In the genomic region with DNA sequence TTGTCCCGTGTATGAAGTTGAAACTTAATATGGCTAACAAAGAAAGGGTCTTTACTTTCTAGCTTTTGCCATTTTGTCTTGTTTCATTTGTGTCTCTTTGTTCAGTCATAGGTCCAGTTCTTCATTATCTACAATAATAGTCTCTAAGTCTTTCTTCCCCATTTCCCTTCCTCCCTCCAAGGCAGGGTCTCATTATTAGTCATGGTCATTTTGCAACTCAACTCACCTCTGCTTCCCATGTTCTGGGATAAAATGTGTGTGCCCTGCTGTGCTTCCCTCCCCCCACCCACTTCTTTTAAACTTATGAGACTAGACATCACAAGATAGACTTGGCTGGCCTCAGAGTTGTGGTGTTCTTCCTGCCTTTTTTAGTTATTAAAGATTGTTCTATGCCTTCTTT, we compare ENCODE assay signal across 21 mouse cellular contexts. TPM values are rescaled to one million over a fixed set of nuclear protein-coding genes. Genes with fewer than 3 reads are reported as not detected.
A peak's percentile ranks its signal among the peaks of the same experiment; 100 is the strongest.
DNase-seq lines count a peak whose midpoint lies in the region; ATAC-seq and TF ChIP-seq lines count a peak whose summit lies in the region.
"Had no signal": no experiment of that assay in that cellular context is flagged by ENCODE, and none has a peak within 500 bp of the region (broad histone marks: within the 10 kb centered on the region; RNA-seq: fewer than 3 reads in every experiment).

No protein-coding gene starts in this region.

- in situ Hi-C loops in CH12.LX (cut with MboI; ENCODE audit: low pct_ligation_motif_present, low pct_unique_long_range_greater_than_20kb, low sequenced_read_pairs), result no loop called here

- no peak for TF ChIP-seq POLR2A in CH12.LX (IDR thresholded peaks at IDR 0.05; ENCODE audit: low read depth, low read length)

- no peak overlapping the region for H3K9ac ChIP-seq in CH12.LX (ENCODE audit: insufficient read depth, low read depth)
- H3K9ac ChIP-seq: embryonic facial prominence, embryonic 12.5 days; forebrain, embryonic 13.5 days; forebrain, embryonic 15.5 days; forebrain, postnatal 0 days had no signal

- peak; percentile 83 for ATAC-seq in granulocyte monocyte progenitor cell, adult 5-6 weeks (replicated peaks; ENCODE audit: poor library complexity, severe bottlenecking)
- ATAC-seq: CD4-positive, CD25-positive, alpha-beta regulatory T cell, adult 4 months; forebrain, embryonic 13.5 days; forebrain, embryonic 15.5 days; forebrain, postnatal 0 days had no signal

- peaks cover 34% of the 10 kb centered on the region for H3K79me2 ChIP-seq in CH12.LX (replicated peaks; ENCODE audit: control insufficient read depth, extremely low read depth, insufficient read depth, poor library complexity, severe bottlenecking)

- no peak overlapping the region for H3K4me3 ChIP-seq in CH12.LX (replicated peaks in 1 of 3; ENCODE audit: low read depth in 2 of 3, low read length in 2 of 3, poor library complexity in 1 of 3)
- H3K4me3 ChIP-seq: embryonic facial prominence, embryonic 10.5 days; embryonic facial prominence, embryonic 12.5 days; forebrain, embryonic 13.5 days; forebrain, embryonic 15.5 days had no signal

- peaks cover 0 to 20% of the 10 kb centered on the region in 2 experiments for H3K36me3 ChIP-seq in CH12.LX (replicated peaks in 1 of 2; ENCODE audit: control insufficient read depth in 1 of 2, insufficient read depth in 1 of 2, low read length in 1 of 2)
- no peaks in the 10 kb centered on the region for H3K36me3 ChIP-seq in splenic B cell, adult 2 months (ENCODE audit: control insufficient read depth, insufficient read depth, low read length, poor library complexity, severe bottlenecking)
- H3K36me3 ChIP-seq: embryonic facial prominence, embryonic 12.5 days; forebrain, embryonic 15.5 days had no signal

- no peak overlapping the region for H3K27ac ChIP-seq in CH12.LX (ENCODE audit: insufficient read depth, low read depth)
- H3K27ac ChIP-seq: embryonic facial prominence, embryonic 10.5 days; embryonic facial prominence, embryonic 12.5 days; forebrain, embryonic 13.5 days; forebrain, embryonic 15.5 days had no signal

- TF ChIP-seq RAD21 in CH12.LX (IDR thresholded peaks at IDR 0.05; ENCODE audit: low read depth, low read length), result no peak

- DNase-seq in CH12.LX (ENCODE audit: extremely low read depth), result peak; percentile 24
- DNase-seq in splenic B cell, adult 2 months (ENCODE audit: low read depth, low spot score), result peak; percentile 8
- no peak for DNase-seq in cerebellum, adult 8-10 months
- no peak for DNase-seq in adrenal gland, postnatal 14 days
- no peak for DNase-seq in layer of hippocampus, postnatal 10 days (ENCODE audit: low spot score in 2 of 2)
- DNase-seq: adrenal gland, adult 2 months; adrenal gland, postnatal 10 days; adrenal gland, postnatal 36 days; B cell, adult 2 months; cerebellum, adult 11-12 months; cerebellum, adult 2 months; cerebellum, adult 9-11 months; cerebellum, postnatal 14 days; cerebellum, postnatal 36 days; forebrain, postnatal 0 days had no signal

- no peak for TF ChIP-seq EP300 in CH12.LX (IDR thresholded peaks at IDR 0.05; ENCODE audit: low read length)

- H3K4me1 ChIP-seq in CH12.LX (ENCODE audit: control insufficient read depth in 1 of 2, insufficient read depth in 2 of 2), result peaks cover 3 to 22% of the 10 kb centered on the region in 2 experiments; a peak in 2 of 4 replicates
- H3K4me1 ChIP-seq: embryonic facial prominence, embryonic 10.5 days; embryonic facial prominence, embryonic 12.5 days; forebrain, embryonic 13.5 days; forebrain, embryonic 15.5 days had no signal

- no peaks in the 10 kb centered on the region for H3K27me3 ChIP-seq in CH12.LX (replicated peaks)
- H3K27me3 ChIP-seq in splenic B cell, adult 2 months (ENCODE audit: control insufficient read depth, insufficient read depth, low read length, poor library complexity, severe bottlenecking), result no peaks in the 10 kb centered on the region
- H3K27me3 ChIP-seq: embryonic facial prominence, embryonic 12.5 days; forebrain, embryonic 13.5 days; forebrain, embryonic 15.5 days had no signal

- dilution Hi-C loops in CH12.LX (cut with MboI; ENCODE audit: extremely low pct_ligation_motif_present, extremely low pct_unique_long_range_greater_than_20kb, low sequenced_read_pairs), result no loop called here

- no peak overlapping the region; the same call in 1 of the 2 replicates for H3K4me2 ChIP-seq in CH12.LX (ENCODE audit: insufficient read depth, low read depth, poor library complexity, severe bottlenecking)
- H3K4me2 ChIP-seq: embryonic facial prominence, embryonic 12.5 days; forebrain, embryonic 13.5 days; forebrain, embryonic 15.5 days had no signal

- peaks cover 6% of the 10 kb centered on the region for H3K9me3 ChIP-seq in CH12.LX (replicated peaks; ENCODE audit: low read length)
- H3K9me3 ChIP-seq: embryonic facial prominence, embryonic 12.5 days; forebrain, embryonic 13.5 days; forebrain, embryonic 15.5 days had no signal

- TF ChIP-seq CTCF in CH12.LX (conservative IDR thresholded peaks at IDR 0.05 in 1 of 2, IDR thresholded peaks at IDR 0.05 in 1 of 2; ENCODE audit: low read depth in 2 of 2, low read length in 2 of 2), result no peak

TF ChIP-seq in CH12.LX, 34 proteins besides CTCF, POLR2A, EP300 and RAD21:
- TF ChIP-seq ELF1 (IDR thresholded peaks at IDR 0.05; ENCODE audit: low read depth, low read length) (no peak), JUND (conservative IDR thresholded peaks at IDR 0.05; ENCODE audit: low read depth, low read length) (no peak), ETS1 (conservative IDR thresholded peaks at IDR 0.05; ENCODE audit: low read depth, low read length) (no peak), MAX (IDR thresholded peaks at IDR 0.05; ENCODE audit: low read length) (no peak), HCFC1 (IDR thresholded peaks at IDR 0.05; ENCODE audit: low read depth, low read length) (no peak), KAT2A (IDR thresholded peaks at IDR 0.05; ENCODE audit: insufficient replicate concordance, low read length) (no peak), MYC (IDR thresholded peaks at IDR 0.05; ENCODE audit: low read depth, low read length) (no peak), TBP (conservative IDR thresholded peaks at IDR 0.05; ENCODE audit: low read depth, low read length) (no peak), NELFE (IDR thresholded peaks at IDR 0.05; ENCODE audit: low read depth, low read length) (no peak), USF2 (conservative IDR thresholded peaks at IDR 0.05; ENCODE audit: low read depth, low read length) (no peak), RCOR1 (conservative IDR thresholded peaks at IDR 0.05; ENCODE audit: low read depth, low read length) (no peak), MXI1 (IDR thresholded peaks at IDR 0.05; ENCODE audit: low read depth, low read length) (no peak), MEF2A (IDR thresholded peaks at IDR 0.05; ENCODE audit: borderline replicate concordance, low read depth, low read length) (no peak), MAZ (IDR thresholded peaks at IDR 0.05; ENCODE audit: low read depth, low read length) (no peak), GABPA (IDR thresholded peaks at IDR 0.05; ENCODE audit: insufficient replicate concordance, low read depth, low read length) (no peak), JUN (IDR thresholded peaks at IDR 0.05; ENCODE audit: insufficient read depth, low read depth, low read length) (no peak), TCF12 (IDR thresholded peaks at IDR 0.05; ENCODE audit: low read depth, low read length) (no peak), MAFK (IDR thresholded peaks at IDR 0.05; ENCODE audit: insufficient replicate concordance, low read length) (no peak)
TF ChIP-seq in CH12.LX: peak in this region for 0.

RNA-seq across cellular contexts. Expression of a gene that starts 29.4 kb away (rescaled TPM):
- total RNA-seq in CH12.LX (2012; rRNA removed) (30.4 and 31.5 TPM in 2 replicates), CH12.LX (2014; rRNA removed) (29.9 and 31.4 TPM in 2 replicates)
- polyA plus RNA-seq in CH12.LX (2012; ENCODE audit: insufficient read length, low read depth), result 32.0 and 37.0 TPM in 2 replicates
- total RNA-seq in granulocyte monocyte progenitor cell, adult 5-6 weeks (2014; fragmentation: Nextera tagmentation), result 31.9 and 34.3 TPM in 2 replicates
- 34.9 and 36.0 TPM in 2 replicates for total RNA-seq in granulocyte monocyte progenitor cell, adult 5-6 weeks (2017)
- 35.6 and 38.9 TPM in 2 replicates for total RNA-seq in adrenal gland, postnatal 14 days (2021)
- total RNA-seq in layer of hippocampus, postnatal 10 days (2021), result 10 to 100 TPM; 44.4 to 50.0 TPM

RNA-seq across cellular contexts. Expression of a gene that starts 53.3 kb away (rescaled TPM):
- 34.3 and 34.5 TPM in 2 replicates for total RNA-seq in CH12.LX (2012; rRNA removed)
- total RNA-seq in CH12.LX (2014; rRNA removed), result 74.4 and 78.3 TPM in 2 replicates
- polyA plus RNA-seq in CH12.LX (2012; ENCODE audit: insufficient read length, low read depth), result 52.8 and 73.8 TPM in 2 replicates
- total RNA-seq in granulocyte monocyte progenitor cell, adult 5-6 weeks (2014; fragmentation: Nextera tagmentation), result 30.1 and 39.5 TPM in 2 replicates
- total RNA-seq in granulocyte monocyte progenitor cell, adult 5-6 weeks (2017), result 32.3 and 37.7 TPM in 2 replicates
- 44.8 and 46.8 TPM in 2 replicates for total RNA-seq in adrenal gland, postnatal 14 days (2021)
- 10 to 100 TPM; 50.4 to 52.6 TPM for total RNA-seq in layer of hippocampus, postnatal 10 days (2021)

Comparison
In these comparisons a context has a peak if more than half of its experiments do, and no peak if none do; other contexts are left out.
1. DNase-seq: peak in CH12.LX (single experiment) and splenic B cell, adult 2 months (single experiment); none in cerebellum, adult 8-10 months (single experiment), adrenal gland, postnatal 14 days (single experiment) and layer of hippocampus, postnatal 10 days (0 of 2).